In the genomic region with DNA sequence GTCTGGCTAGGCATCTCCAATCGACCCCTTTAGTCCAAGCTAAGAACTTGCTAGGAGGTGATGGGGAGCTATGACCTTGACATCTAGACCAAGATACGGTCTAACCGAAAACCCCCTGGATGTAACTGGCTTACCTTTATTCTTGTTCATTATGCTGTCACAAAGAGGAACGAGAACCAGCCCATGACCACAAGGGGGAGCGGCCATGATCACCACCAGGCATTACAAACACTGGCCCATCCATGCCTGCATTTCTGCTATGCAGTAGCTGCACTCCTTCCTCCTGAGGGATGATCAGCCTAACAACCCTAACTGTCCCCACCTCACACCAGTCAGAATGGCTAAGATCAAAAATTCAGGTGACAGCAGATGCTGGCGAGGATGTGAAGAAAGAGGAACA, we compare ENCODE assay signal across 12 mouse cellular contexts. TPM values are rescaled to one million over a fixed set of nuclear protein-coding genes. Genes with fewer than 3 reads are reported as not detected.
DNase-seq lines count a peak whose midpoint lies in the region; ATAC-seq and TF ChIP-seq lines count a peak whose summit lies in the region.
"Had no signal": no experiment of that assay in that cellular context is flagged by ENCODE, and none has a peak within 500 bp of the region (broad histone marks: within the 10 kb centered on the region; RNA-seq: fewer than 3 reads in every experiment).

No protein-coding gene starts in this region.

- no peak overlapping the region for H3K27ac ChIP-seq in hindbrain, embryonic 10.5 days
- H3K27ac ChIP-seq in hindbrain, embryonic 16.5 days (ENCODE audit: low read depth, low read length): no peak overlapping the region
- no peak overlapping the region for H3K27ac ChIP-seq in liver, embryonic 14.5 days
- H3K27ac ChIP-seq in embryonic fibroblast, embryonic 13.5 days (ENCODE audit: insufficient read depth, low read length): no peak overlapping the region

- TF ChIP-seq POLR2A in embryonic fibroblast, embryonic 13.5 days (IDR thresholded peaks at IDR 0.05; ENCODE audit: low read depth, low read length): no peak

- no peak for ATAC-seq in hindbrain, embryonic 16.5 days
- ATAC-seq in liver, embryonic 14.5 days (ENCODE audit: insufficient read depth): no peak
- ATAC-seq in cerebellum, adult (ENCODE audit: insufficient number of reproducible peaks, low FRiP score, low TSS enrichment): no peak
- ATAC-seq: CD4-positive, CD25-positive, alpha-beta regulatory T cell, adult 4 months had no signal

- H3K9me3 ChIP-seq in hindbrain, embryonic 10.5 days: no peaks in the 10 kb centered on the region
- H3K9me3 ChIP-seq in hindbrain, embryonic 16.5 days (ENCODE audit: control insufficient read depth, low read length): no peaks in the 10 kb centered on the region
- no peaks in the 10 kb centered on the region for H3K9me3 ChIP-seq in liver, embryonic 14.5 days (ENCODE audit: control insufficient read depth, low read length)

- TF ChIP-seq CTCF in liver, embryonic 14.5 days (IDR thresholded peaks at IDR 0.05; ENCODE audit: low read depth): peak; percentile 28
- peak; percentile 32; the same call in 1 of the 2 replicates for TF ChIP-seq CTCF in embryonic fibroblast, embryonic 13.5 days (IDR thresholded peaks at IDR 0.05; ENCODE audit: borderline replicate concordance, insufficient read depth, low read length)

- 77% methylated on average over 6 of the region's 6 CpGs for WGBS in hindbrain, embryonic 10.5 days
- 76% methylated on average over 6 of the region's 6 CpGs for WGBS in hindbrain, embryonic 16.5 days
- WGBS in liver, embryonic 14.5 days (ENCODE audit: insufficient replicate concordance): 58% methylated on average over 6 of the region's 6 CpGs

- H3K4me3 ChIP-seq in hindbrain, embryonic 10.5 days: no peak overlapping the region
- H3K4me3 ChIP-seq in hindbrain, embryonic 16.5 days (ENCODE audit: low read length): no peak overlapping the region
- H3K4me3 ChIP-seq in liver, embryonic 14.5 days (ENCODE audit: insufficient read depth in 1 of 2, low read depth in 2 of 2, low read length in 2 of 2): no peak overlapping the region
- no peak overlapping the region for H3K4me3 ChIP-seq in embryonic fibroblast, embryonic 13.5 days (ENCODE audit: insufficient read depth, low read length)
- H3K4me3 ChIP-seq: erythroblast, embryonic 14.5 days had no signal

- no peak for TF ChIP-seq EP300 in liver, embryonic 14.5 days (IDR thresholded peaks at IDR 0.05; ENCODE audit: low read depth)

- H3K27me3 ChIP-seq in hindbrain, embryonic 10.5 days (ENCODE audit: insufficient read depth, poor library complexity, severe bottlenecking): no peaks in the 10 kb centered on the region
- no peaks in the 10 kb centered on the region for H3K27me3 ChIP-seq in hindbrain, embryonic 16.5 days (replicated peaks; ENCODE audit: control insufficient read depth, insufficient read depth, low read length)
- H3K27me3 ChIP-seq in liver, embryonic 14.5 days (ENCODE audit: control insufficient read depth, insufficient read depth, low read length): no peaks in the 10 kb centered on the region
- H3K27me3 ChIP-seq: Patski had no signal

- DNase-seq in hindbrain, embryonic 10.5 days (ENCODE audit: low spot score): peak; percentile 13
- DNase-seq in liver, embryonic 14.5 days (ENCODE audit: low read depth in 3 of 3, low spot score in 3 of 3): no peak
- DNase-seq in liver: no peak
- peak; percentile 16 for DNase-seq in NIH3T3 (ENCODE audit: low read depth)
- DNase-seq in adipocyte (ENCODE audit: low spot score): no peak

- no peak overlapping the region for H3K4me2 ChIP-seq in hindbrain, embryonic 16.5 days (ENCODE audit: low read length)
- no peak overlapping the region for H3K4me2 ChIP-seq in liver, embryonic 14.5 days (ENCODE audit: low read depth)

- H3K4me1 ChIP-seq in hindbrain, embryonic 10.5 days (replicated peaks): no peaks in the 10 kb centered on the region
- no peaks in the 10 kb centered on the region for H3K4me1 ChIP-seq in hindbrain, embryonic 16.5 days (ENCODE audit: control insufficient read depth, insufficient read depth, low read depth, low read length)
- no peaks in the 10 kb centered on the region for H3K4me1 ChIP-seq in liver, embryonic 14.5 days (replicated peaks; ENCODE audit: control insufficient read depth in 2 of 2, insufficient read depth in 2 of 2, low read length in 1 of 2)
- H3K4me1 ChIP-seq in embryonic fibroblast, embryonic 13.5 days (ENCODE audit: control insufficient read depth, insufficient read depth, low read length): no peaks in the 10 kb centered on the region

- H3K9ac ChIP-seq in hindbrain, embryonic 16.5 days (ENCODE audit: low read depth, low read length): no peak overlapping the region
- H3K9ac ChIP-seq in liver, embryonic 14.5 days (replicated peaks): no peak overlapping the region

- no peaks in the 10 kb centered on the region for H3K36me3 ChIP-seq in hindbrain, embryonic 10.5 days
- H3K36me3 ChIP-seq in hindbrain, embryonic 16.5 days (ENCODE audit: control insufficient read depth, insufficient read depth, low read length): no peaks in the 10 kb centered on the region
- no peaks in the 10 kb centered on the region for H3K36me3 ChIP-seq in liver, embryonic 14.5 days (replicated peaks; ENCODE audit: control insufficient read depth, insufficient read depth, low read depth)

RNA-seq across cellular contexts. Expression of a gene that starts 35.8 kb away (rescaled TPM):
- not detected in 2 replicates for polyA plus RNA-seq in hindbrain, embryonic 10.5 days (2016; fragmentation: Nextera tagmentation; extraction: Ambion mirVana)
- not detected in 2 replicates for polyA plus RNA-seq in hindbrain, embryonic 16.5 days (2015; fragmentation: Nextera tagmentation; extraction: Ambion mirVana)
- polyA plus RNA-seq in liver, embryonic 14.5 days (2012; rRNA removed): not detected in 2 replicates
- not detected in 2 replicates for polyA plus RNA-seq in liver, embryonic 14.5 days (2014; fragmentation: Nextera tagmentation; extraction: Ambion mirVana)
- polyA plus RNA-seq in embryonic fibroblast, embryonic 13.5 days (2011; ENCODE audit: insufficient read length, low read depth, missing spikeins): 0.44 TPM in 1 of 2 replicates, not detected in the other
- polyA plus RNA-seq: CD4-positive, CD25-positive, alpha-beta regulatory T cell, adult 4 months; erythroblast, embryonic 14.5 days; Patski; stomach, embryonic 16.5 days had no signal

RNA-seq across cellular contexts. Expression of a gene that starts 52.3 kb away (rescaled TPM):
- 0.09 and 0.22 TPM in 2 replicates for polyA plus RNA-seq in hindbrain, embryonic 10.5 days (2016; fragmentation: Nextera tagmentation; extraction: Ambion mirVana)
- polyA plus RNA-seq in hindbrain, embryonic 16.5 days (2015; fragmentation: Nextera tagmentation; extraction: Ambion mirVana): 2.7 and 5.3 TPM in 2 replicates
- under 0.01 TPM in 1 of 2 replicates, not detected in the other for polyA plus RNA-seq in liver, embryonic 14.5 days (2012; rRNA removed)
- polyA plus RNA-seq in liver, embryonic 14.5 days (2014; fragmentation: Nextera tagmentation; extraction: Ambion mirVana): not detected in 2 replicates
- polyA plus RNA-seq in embryonic fibroblast, embryonic 13.5 days (2011; ENCODE audit: insufficient read length, low read depth, missing spikeins): 0.09 TPM in 1 of 2 replicates, not detected in the other
- polyA plus RNA-seq: CD4-positive, CD25-positive, alpha-beta regulatory T cell, adult 4 months; erythroblast, embryonic 14.5 days; Patski had no signal

Comparison
In these comparisons a context has a peak if more than half of its experiments do, and no peak if none do; other contexts are left out.
1. DNase-seq: peak in hindbrain, embryonic 10.5 days (single experiment) and NIH3T3 (single experiment); none in liver, embryonic 14.5 days (0 of 3), liver (single experiment) and adipocyte (single experiment).